Mouse (Mus musculus) 416B (cell line): ENCODE data around the gene Svip.

Source experiments
- DNase-seq: peaks from one replicate; pipeline ENCODE4 v3.0.0; 2011; ENCODE audit warnings: low read depth

Svip gene

DNA sequence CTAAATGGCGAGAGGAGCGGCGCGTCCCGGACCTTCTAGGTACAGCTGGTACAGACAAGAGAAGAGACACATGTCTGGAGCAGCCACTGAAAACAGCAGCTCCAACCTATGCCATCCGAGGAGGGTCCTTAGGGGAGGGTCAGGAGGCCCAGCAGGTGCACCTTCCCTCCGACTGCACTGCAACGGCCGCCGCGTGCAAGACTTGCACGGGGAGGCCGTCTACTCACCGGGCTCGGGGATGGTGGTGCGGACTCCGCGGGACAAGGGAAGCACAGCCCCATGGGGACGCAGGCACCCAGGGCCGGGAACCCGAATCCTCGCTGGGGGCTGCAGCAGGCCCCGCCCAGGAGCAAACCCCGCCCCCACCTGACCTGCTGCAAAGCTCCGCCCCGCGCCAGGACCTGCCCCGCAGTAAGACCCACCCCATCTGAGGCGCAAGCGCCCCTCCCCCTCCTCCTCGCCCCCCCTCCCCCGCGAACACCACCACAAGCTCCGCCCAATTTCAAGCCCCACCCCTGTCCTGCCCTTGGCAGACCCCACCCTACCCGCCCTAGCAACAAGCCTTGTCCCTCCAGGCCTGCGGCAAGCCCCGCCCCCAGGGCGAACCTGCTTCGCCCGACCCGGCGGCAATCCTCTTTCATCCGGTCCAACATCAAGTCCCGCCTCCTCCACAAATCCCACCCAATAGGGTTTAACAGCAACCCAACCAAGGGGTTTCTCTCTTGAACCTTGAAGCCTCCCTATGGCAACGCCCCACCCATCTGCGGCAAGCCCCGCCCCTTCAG, at the start of gene Svip:
Gene Svip, minus strand, starts transcription at position 508 of the 785 bp plus-strand sequence.
- no peak for DNase-seq

DNA sequence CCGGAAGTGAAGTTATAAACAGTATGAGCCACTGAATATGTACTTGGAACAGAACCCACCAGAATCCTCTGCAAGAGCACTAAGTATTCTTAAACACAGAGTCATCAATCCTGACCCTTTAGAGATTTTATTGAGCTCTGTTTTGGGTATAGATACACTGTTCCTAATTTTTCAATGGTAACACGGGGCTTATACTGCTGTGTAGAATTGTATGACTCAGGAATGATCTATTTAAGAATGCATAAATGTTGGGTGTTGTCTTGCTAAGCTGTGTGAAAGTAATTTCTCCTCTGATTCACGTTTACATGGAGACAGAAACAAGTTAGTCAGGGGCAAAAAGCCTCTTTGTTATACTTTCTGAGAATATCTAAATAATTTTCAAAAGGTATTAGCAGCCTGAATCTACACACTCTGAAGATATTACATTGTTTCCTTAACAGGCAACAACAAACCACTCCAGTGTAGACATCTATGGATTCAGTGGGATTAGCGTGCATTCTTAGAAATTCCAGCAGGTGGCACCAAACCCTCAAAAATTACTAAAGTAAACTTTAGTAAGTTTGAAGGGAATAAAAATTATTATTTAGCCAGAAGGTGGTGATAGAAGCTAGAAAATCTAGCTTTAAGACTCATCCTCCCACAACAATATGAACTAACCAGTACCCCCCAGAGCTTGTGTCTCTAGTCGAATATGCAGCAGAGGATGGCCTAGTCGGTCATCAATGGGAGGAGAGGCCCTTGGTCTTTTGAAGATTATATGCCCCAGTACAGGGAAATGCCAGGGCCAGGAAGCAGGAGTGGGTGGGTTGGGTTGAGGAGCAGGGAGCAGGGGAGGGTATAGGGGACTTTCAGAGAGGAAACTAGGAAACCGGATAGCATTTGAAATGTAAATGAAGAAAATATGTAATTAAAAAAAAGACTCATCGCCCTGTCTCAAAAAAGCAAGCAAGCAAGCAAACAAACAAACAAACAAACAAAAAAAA, 32.1 kb upstream of the Svip start:
- DNase-seq = peak; percentile 64

DNA sequence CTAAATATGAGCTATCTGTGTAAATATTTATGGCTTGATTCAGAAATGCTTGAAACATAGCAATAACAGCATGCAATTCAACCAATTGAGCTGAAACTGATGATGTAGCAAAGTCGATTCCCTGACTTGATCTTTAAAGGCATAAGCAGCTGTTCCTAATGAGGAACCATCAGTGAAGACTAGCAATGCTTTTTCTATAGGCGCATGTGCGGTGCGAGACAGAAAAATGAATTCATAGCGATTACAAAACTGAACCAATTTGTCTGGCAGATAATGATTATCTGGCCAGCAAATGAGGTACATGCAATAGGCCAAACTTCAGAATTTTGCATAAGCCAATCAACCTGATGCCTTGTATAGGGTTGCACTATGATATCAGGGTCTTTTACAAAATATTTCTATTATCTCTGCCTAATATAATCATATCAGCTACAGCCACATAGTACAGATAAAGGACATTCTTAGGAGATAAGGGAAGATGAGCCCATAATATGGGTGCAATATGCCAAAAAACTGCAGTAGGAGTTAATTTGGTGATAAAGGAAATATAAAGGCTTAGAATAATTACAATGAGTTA, 18.3 kb upstream of the Svip start:
- DNase-seq = no peak

DNA sequence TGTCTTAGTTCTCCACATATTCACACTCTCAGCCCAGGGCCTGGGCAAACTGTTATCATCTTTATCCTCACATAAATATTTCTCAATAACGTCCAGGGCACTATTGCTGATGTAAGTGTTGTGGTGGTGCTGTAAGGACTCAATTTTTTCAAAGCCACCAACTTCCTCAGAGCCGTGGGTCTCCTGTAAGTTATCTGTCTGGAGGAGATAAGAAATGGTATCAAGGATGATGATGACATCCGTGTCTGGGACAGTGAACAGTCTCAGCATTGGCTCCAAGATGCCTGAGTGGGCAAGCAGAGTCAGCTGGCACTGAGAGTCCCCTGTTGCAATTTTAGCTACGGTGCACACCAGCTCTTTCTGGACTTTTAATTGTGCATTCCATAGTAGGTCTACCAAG, 16.2 kb upstream of the Svip start:
- DNase-seq = peak; percentile 82

- DNase-seq = no peak
Observed at GRCm38 (mm10) chr7:52015628-52016027, 9.8 kb upstream of the Svip start, which contains the start of gene 1700015G11Rik. 1700015G11Rik (minus strand) TSS chr7:52015728.

DNA sequence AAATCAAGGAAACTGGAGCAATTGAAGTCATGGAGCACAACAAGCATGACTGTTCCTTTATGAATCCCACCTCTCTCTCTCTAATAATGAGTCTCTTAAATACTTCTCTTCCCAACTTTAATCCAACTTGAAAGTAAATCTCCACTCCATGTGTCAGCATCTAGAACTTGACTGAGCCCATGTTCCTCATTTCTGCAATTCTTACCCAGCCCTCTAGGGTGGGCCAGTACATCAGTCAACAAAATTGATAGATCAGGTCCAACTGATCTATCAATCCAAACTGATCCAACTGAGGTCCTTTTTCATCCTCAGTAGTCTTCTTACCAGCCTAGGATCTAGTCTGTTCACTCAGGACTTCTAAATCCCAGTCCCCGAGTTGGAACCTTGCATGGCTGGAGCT, 9.4 kb upstream of the Svip start:
- no peak for DNase-seq

DNA sequence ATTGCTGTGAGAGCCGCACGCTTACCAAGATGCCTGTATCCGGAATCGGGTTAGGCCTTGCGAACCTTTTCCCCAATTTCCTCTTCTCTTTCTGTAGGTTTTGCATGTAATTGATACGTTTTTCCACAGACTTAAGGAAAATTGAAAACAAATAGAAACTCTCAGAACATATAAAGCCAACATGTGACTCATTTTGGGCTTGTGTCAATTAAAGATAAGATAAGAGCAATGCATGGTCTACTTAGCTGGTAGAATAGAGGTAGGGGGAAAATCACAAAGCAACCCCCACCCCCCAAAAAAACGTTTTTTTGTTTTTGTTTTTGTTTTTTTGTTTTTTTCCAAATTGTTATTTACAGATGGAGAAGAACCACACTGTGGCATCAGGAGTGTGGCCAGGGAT, 7.6 kb upstream of the Svip start:
- no peak for DNase-seq

DNA sequence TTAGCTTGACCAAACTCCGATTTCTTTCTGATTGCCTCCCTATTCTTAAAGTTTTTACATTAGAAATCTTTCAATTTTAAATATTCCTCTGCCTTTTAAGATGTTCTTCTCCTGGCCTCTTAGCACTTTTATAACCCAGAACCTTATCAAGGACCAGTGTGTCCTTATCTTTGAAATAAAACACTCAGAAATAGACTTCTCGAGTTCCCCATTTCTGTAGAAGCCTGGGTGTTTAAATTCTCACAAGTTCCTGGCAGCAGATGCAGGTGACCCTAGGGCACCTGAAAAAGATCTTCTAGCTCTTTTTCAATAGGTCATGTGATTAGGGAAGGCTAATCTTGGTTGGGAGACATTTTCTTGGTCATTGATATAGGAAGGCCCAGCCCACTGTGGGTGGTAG, 1.3 kb upstream of the Svip start:
- no peak for DNase-seq

GRCm38 (mm10) chr7:52006296-52006630, 445 bp upstream of the Svip start:
- DNase-seq = no peak

- DNase-seq = no peak
Observed at GRCm38 (mm10) chr7:51991020-51991419, 14.8 kb downstream of the Svip start.

GRCm38 (mm10) chr7:51986909-51987308, 18.9 kb downstream of the Svip start:
- peak; percentile 93 for DNase-seq

DNA sequence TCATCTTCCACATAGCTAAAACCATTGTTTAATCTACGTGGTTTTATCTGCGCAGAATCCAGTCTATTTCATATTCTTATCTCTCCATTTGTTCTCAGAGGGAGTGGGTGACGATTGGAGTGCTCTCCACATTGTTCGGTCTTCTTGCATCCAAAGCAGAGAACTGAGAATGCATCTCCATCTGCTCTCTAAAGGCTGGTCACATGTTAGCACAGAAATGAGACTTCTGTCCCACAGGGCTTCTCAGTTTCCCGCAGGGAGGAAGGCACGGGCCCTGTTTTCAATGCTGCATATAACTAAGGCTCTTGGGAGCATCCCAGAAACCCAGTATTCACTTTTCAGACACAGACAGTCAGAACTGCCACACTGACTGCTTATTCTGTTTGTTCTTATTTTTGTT, 20.1 kb downstream of the Svip start:
- DNase-seq = no peak

DNA sequence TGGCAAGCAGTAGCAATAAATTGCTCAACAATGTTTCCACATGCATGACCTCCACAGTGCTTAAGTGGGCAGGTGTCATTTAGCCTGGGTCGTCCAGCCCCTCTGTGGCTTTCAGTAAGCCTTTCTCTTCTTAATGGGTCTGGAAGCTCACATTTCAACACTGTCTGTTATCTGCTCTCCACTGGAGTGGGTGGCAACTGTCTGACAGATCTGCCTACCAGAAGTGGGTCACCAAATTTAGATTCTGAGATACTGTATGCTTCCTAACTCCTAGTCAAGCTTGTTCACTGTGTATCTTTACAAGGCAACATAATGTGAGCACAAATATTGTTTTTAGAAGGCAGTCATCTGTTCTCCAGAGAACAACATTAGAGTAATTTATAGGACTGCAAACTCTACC, 23.5 kb downstream of the Svip start:
- peak; percentile 69 for DNase-seq

GRCm38 (mm10) chr7:51979271-51979670, 26.5 kb downstream of the Svip start:
- DNase-seq = peak; percentile 61

DNA sequence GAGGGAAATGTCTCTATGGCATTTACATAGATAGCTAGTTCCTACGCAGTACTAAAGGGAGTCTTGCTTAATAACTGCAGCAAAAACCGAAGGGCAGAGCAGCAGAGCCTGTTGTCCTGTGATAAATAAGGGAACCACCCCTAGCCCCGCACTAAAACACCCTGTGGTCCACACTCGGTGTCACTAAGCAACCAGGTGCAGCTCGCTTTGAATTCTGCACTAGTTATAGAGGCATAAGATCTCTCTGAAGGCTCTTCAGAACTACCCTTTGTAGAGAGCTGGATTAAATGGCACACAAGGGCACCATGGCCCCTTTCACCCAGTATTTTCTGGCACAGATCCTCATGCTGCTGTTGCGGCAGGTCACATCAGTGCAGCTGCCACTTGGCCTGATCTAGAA, 30.6 kb downstream of the Svip start:
- no peak for DNase-seq

DNA sequence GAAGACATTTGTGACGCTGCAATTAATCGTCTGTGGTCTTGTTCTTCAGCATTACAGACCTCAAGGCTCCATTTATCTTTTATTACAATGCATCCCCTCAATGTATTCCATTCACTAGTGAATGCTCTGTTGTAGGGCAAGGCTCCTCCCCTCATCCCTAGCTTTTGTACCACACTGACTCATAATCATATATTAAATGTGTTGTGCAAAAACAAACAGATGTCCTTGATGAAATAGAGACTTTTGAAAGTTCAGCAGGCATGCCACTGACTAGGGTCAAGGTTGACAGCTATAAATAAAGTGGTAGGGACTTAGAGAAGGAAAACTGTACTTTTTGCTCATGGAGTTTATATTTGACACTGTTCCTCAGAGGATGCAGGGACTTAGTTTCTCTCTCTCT, 32.3 kb downstream of the Svip start:
- DNase-seq = no peak

DNA sequence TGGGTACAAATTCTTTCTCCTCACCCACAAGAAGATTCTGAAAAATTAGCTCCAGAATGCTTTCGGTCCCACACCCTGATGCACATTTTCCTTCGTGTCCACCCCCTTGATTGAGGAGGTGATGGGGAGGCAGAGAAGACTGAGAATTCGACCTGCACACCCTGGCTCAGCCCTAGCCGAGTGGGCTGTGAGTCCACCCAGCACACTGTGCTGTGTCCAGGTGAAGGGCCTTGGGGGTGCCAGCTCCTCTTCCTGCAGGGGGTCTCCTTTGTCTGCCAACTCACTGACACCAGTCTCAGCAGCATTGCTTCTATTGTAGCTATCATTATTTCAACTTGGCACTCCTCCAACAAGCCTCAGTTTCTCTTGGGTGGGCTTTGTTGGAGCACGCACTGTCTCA, 32.7 kb downstream of the Svip start:
- DNase-seq = no peak

- peak; percentile 69 for DNase-seq
Observed at GRCm38 (mm10) chr7:51972252-51972855, 33.5 kb downstream of the Svip start.

DNA sequence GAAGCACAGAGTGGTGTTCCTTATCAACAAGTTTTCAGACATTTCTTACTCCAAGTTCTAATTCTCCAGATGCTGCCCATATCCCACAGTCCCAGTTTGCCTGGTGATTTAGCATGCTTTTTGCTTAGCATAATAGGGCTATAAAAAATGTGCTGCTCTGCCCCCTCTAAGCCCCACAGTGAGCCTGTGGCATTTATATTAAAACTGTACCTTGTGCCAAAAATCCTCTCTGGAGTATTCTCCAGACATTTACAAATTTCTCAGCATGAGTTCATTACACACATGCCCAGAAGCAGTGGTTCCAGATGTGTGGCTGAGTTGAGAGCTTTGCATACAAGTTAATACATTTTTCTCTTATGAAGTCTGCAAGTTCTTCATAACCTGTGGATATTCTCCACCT, 36.4 kb downstream of the Svip start:
- DNase-seq = no peak

- DNase-seq = no peak
Observed at GRCm38 (mm10) chr7:51967581-51967980, 38.2 kb downstream of the Svip start.

- no peak for DNase-seq
Observed at GRCm38 (mm10) chr7:51964681-51965080, 41.1 kb downstream of the Svip start.

- no peak for DNase-seq
Observed at GRCm38 (mm10) chr7:51962219-51962952, 43.4 kb downstream of the Svip start.
